Mouse (Mus musculus) retina, embryonic 14.5 days (tissue): ENCODE measurements around the gene Col4a2.
"Not testable (repeated sequence)": the region's sequence is repeated elsewhere in the genome, so short reads cannot be mapped to it uniquely, and the experiment has no call there.

ENCODE experiments used
- DNase-seq: peaks from one replicate; pipeline ENCODE4 v3.0.0-alpha.2; 2015; ENCODE audit warnings: low spot score

Col4a2 gene

GRCm38 (mm10) chr8:11486142-11486541 is 173.5 kb downstream of the Col4a2 start:
- DNase-seq: peak; percentile 88

GRCm38 (mm10) chr8:11487229-11487628 is 174.6 kb downstream of the Col4a2 start:
- no peak for DNase-seq

- not testable (repeated sequence) for DNase-seq
Observed at GRCm38 (mm10) chr8:11492340-11492739, 179.7 kb downstream of the Col4a2 start.

- peak; percentile 96 for DNase-seq
Observed at GRCm38 (mm10) chr8:11497017-11497990, 184.7 kb downstream of the Col4a2 start, which contains the start of gene Naxd. Gene Naxd (plus strand): TSS chr8:11497506.

- DNase-seq: no peak
Observed at GRCm38 (mm10) chr8:11498281-11498680, 185.7 kb downstream of the Col4a2 start.
